Mouse (Mus musculus) C2C12 (cell line): Measurements from ENCODE around the gene Wwc1. TPM values are rescaled to one million over a fixed set of nuclear protein-coding genes. Genes with fewer than 3 reads are reported as not detected.

Experiments
- H3K27me3 ChIP-seq: one replicate; pipeline ENCODE4 v1.6.1; 2011; ENCODE audit not compliant: control insufficient read depth, insufficient read depth, insufficient read length
- H3K36me3 ChIP-seq: one replicate; pipeline ENCODE4 v1.6.1; 2011; ENCODE audit not compliant: control insufficient read depth, insufficient read depth
- H3K4me3 ChIP-seq: one replicate; pipeline ENCODE4 v1.5.1; 2011; ENCODE audit warnings: mild to moderate bottlenecking, control low read depth; ENCODE audit not compliant: poor library complexity, insufficient read depth, severe bottlenecking
- H3K79me2 ChIP-seq: one replicate; pipeline ENCODE4 v1.6.1; 2011; ENCODE audit not compliant: control insufficient read depth, insufficient read depth
- H3K79me3 ChIP-seq: one replicate; pipeline ENCODE4 v1.6.1; 2011; ENCODE audit warnings: low read depth, control low read depth
- H3ac ChIP-seq: one replicate; pipeline ENCODE3; 2011; ENCODE audit warnings: low read depth; ENCODE audit not compliant: control insufficient read depth, insufficient read length
- CEBPB ChIP-seq: IDR thresholded peaks from one replicate; pipeline ENCODE4 v1.6.1; 2011; ENCODE audit warnings: low read depth, mild to moderate bottlenecking, control low read depth, moderate library complexity
- CTCF ChIP-seq: IDR thresholded peaks from one replicate; pipeline ENCODE4 v1.5.1; 2011; ENCODE audit not compliant: control insufficient read depth, insufficient read depth, insufficient read length
- FOSL1 ChIP-seq: IDR thresholded peaks from one replicate; pipeline ENCODE4 v1.8.0; 2011; ENCODE audit warnings: mild to moderate bottlenecking, low read length; ENCODE audit not compliant: poor library complexity, insufficient read depth, severe bottlenecking
- MAX ChIP-seq: IDR thresholded peaks from one replicate; pipeline ENCODE4 v1.6.1; 2011; ENCODE audit warnings: mild to moderate bottlenecking, control low read depth
- MYOD1 ChIP-seq: IDR thresholded peaks from one replicate; pipeline ENCODE4 v1.6.1; 2011; ENCODE audit warnings: low read depth; ENCODE audit not compliant: control insufficient read depth, insufficient read length
- MYOG ChIP-seq: IDR thresholded peaks from one replicate; pipeline ENCODE4 v1.6.1; 2011; ENCODE audit not compliant: control insufficient read depth, insufficient read length; ENCODE audit errors: extremely low read depth
- USF1 ChIP-seq: IDR thresholded peaks from one replicate; pipeline ENCODE4 v1.6.1; 2011; ENCODE audit warnings: low read depth, mild to moderate bottlenecking, control low read depth, moderate library complexity
- polyA plus RNA-seq: library from polyadenylated mRNA; unstranded; fragments of >200 nt; fragmentation: generic; extraction: Trizol; gene quantifications from one replicate; pipeline ENCODE4 v1.2.1, GENCODE M21; 2012; ENCODE audit warnings: missing spikeins

The Wwc1 gene
- polyA plus RNA-seq, 1 experiment: 4.6 TPM

- Histone ChIP-seq H3K4me3 (no peak overlapping the region), H3K27me3 (no peaks in the 10 kb centered on the region), H3ac (no peak overlapping the region), H3K79me2 (peaks cover 16% of the 10 kb centered on the region), H3K36me3 (no peaks in the 10 kb centered on the region), H3K79me3 (peaks cover 9% of the 10 kb centered on the region)
- no peak for TF ChIP-seq FOSL1
Measured at GRCm38 (mm10) chr11:35955572-35955971, 24.8 kb downstream of the Wwc1 start.

GRCm38 (mm10) chr11:35953179-35953578, 27.1 kb downstream of the Wwc1 start:
- Histone ChIP-seq H3ac (no peak overlapping the region), H3K4me3 (no peak overlapping the region), H3K27me3 (no peaks in the 10 kb centered on the region), H3K79me2 (peaks cover 17% of the 10 kb centered on the region), H3K79me3 (peaks cover 9% of the 10 kb centered on the region), H3K36me3 (no peaks in the 10 kb centered on the region)
- TF ChIP-seq FOSL1: no peak
- no peak for TF ChIP-seq USF1
- TF ChIP-seq MAX: no peak
- no peak for TF ChIP-seq CEBPB
- no peak for TF ChIP-seq MYOD1
- TF ChIP-seq MYOG: no peak
- TF ChIP-seq CTCF: no peak

GRCm38 (mm10) chr11:35951727-35952065, 28.6 kb downstream of the Wwc1 start:
- no peaks in the 10 kb centered on the region for H3K36me3 ChIP-seq
- no peak for TF ChIP-seq USF1
- TF ChIP-seq FOSL1: no peak
- TF ChIP-seq CTCF: no peak
- TF ChIP-seq MYOG: no peak
- no peak for TF ChIP-seq MAX
- no peak for TF ChIP-seq MYOD1
- TF ChIP-seq CEBPB: no peak
- H3K4me3 ChIP-seq: no peak overlapping the region
- peaks cover 9% of the 10 kb centered on the region for H3K79me3 ChIP-seq
- no peak overlapping the region for H3ac ChIP-seq
- no peaks in the 10 kb centered on the region for H3K27me3 ChIP-seq
- H3K79me2 ChIP-seq: peaks cover 19% of the 10 kb centered on the region

- no peak overlapping the region for H3ac ChIP-seq
- TF ChIP-seq MYOG (no peak), MAX (no peak), CEBPB (no peak), USF1 (no peak), CTCF (no peak), MYOD1 (no peak), FOSL1 (no peak)
- no peaks in the 10 kb centered on the region for H3K36me3 ChIP-seq
- no peak overlapping the region for H3K4me3 ChIP-seq
- peaks cover 21% of the 10 kb centered on the region for H3K79me2 ChIP-seq
- H3K79me3 ChIP-seq: peaks cover 9% of the 10 kb centered on the region
- no peaks in the 10 kb centered on the region for H3K27me3 ChIP-seq
Measured at GRCm38 (mm10) chr11:35951058-35951726, 29.1 kb downstream of the Wwc1 start.

GRCm38 (mm10) chr11:35950466-35950865, 29.9 kb downstream of the Wwc1 start:
- H3K36me3 ChIP-seq: no peaks in the 10 kb centered on the region
- H3K79me2 ChIP-seq: peaks cover 21% of the 10 kb centered on the region
- H3ac ChIP-seq: no peak overlapping the region
- H3K4me3 ChIP-seq: no peak overlapping the region
- peaks cover 9% of the 10 kb centered on the region for H3K79me3 ChIP-seq
- TF ChIP-seq CEBPB (no peak), CTCF (no peak), MYOG (no peak), FOSL1 (no peak), MAX (no peak), MYOD1 (no peak)
- H3K27me3 ChIP-seq: no peaks in the 10 kb centered on the region

GRCm38 (mm10) chr11:35950011-35950410, 30.3 kb downstream of the Wwc1 start:
- Histone ChIP-seq H3K79me3 (peaks cover 9% of the 10 kb centered on the region), H3K4me3 (no peak overlapping the region), H3K27me3 (no peaks in the 10 kb centered on the region), H3K36me3 (no peaks in the 10 kb centered on the region), H3K79me2 (peaks cover 16% of the 10 kb centered on the region), H3ac (no peak overlapping the region)
- TF ChIP-seq MAX (no peak), MYOD1 (no peak)
